Mouse (Mus musculus): Measurements from ENCODE around the gene 5730522E02Rik.

5730522E02Rik gene

DNA sequence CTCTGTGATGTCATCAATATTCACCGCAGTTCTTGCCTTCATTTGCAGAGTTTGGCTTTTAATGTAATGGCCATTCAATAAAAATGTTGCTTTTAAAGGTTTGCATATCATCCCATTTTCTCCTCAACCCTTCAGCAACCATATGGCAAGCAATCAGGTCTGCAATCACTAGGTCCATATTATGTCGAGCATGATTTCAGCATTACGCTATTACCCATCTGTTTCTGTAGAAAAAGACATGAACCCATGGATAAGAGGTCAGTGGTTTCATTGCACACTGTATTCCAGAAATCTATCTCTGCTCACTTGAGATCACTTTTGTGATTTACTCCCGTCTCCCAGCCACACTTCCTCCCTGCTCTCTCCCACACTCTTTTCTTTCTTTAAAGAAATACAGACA is 213.1 kb downstream of the 5730522E02Rik start:
- no peak for DNase-seq

DNA sequence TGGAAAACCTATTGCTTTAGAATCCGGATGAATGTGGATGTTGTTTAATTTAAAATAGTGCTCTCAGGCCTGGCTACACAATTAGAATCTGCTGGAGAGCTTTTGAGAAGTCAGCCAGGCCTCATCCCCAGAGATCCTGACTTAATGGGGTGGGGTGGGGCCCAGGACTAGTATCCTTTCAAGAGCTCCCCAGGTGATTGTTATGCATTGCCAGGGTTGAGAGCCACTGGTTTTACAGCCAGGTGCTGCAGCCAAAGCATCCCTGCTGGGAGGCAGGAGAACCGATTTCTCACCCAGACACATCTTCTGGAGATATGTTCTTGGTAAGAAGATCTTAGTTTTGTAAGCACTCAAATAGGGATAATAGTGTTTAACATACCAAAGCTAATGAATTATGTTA is 216.4 kb downstream of the 5730522E02Rik start:
- no peak for DNase-seq

DNA sequence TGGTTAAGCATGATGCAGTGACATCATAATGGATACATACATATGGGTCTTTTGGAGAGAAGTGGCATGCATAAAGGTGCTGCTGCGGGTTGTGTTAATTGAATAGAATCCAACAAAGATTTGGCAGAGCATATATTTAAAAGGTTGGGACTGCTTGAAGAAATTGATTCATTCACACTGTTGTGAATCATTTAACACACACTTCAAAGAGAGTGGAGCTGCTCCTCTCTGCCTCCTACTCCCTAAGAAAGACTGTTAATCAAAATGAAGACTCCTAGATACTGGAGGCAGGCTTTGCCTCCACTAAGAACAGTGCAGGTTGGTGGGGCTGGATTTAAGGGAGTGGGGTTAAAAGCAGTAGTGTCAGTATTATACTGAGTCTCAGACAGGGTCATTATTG is 218.3 kb downstream of the 5730522E02Rik start:
- DNase-seq: no peak

DNA sequence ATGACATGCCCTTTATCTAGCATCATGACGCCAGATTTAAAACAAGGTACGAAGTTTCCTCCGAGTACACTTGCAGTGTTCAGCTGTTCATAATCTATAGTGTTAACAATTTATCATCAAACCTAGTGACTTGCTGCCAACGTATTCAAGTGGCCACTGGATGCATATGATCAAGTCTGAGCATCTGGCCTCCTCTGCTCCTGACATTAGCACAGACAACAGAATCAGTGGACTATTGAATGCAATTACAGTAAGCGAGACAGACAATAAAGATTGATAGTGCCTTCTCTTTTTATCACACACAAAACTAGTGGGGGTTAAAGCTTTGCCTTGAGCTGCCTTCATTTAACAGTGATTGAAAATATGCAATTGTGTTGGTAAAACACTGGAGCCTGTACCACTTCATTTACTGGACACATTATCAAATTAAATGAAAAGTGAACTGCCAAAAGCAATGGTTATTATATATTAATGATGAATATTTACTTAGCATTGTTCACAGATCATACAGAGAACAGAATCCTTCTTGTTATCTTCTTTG is 231.8 kb downstream of the 5730522E02Rik start:
- DNase-seq: no peak

DNA sequence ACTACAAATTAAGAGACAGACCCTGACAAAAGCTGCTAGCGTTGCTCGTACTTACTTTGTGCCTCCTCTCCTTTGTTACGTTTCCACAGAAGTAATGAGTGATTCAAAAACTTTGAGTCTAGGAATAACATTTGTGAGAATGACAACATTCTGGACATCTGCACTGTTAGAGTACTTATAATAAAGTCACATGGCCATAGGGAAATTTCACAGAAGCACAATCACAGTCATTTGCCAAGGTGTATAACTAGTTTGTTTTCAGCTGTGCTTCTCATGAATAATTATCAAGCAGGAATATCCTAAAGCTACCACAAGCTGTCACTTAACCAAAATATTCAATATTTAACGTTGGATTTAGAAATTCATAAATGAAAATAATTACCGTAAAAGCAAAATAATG is 269.1 kb downstream of the 5730522E02Rik start:
- no peak for DNase-seq

DNA sequence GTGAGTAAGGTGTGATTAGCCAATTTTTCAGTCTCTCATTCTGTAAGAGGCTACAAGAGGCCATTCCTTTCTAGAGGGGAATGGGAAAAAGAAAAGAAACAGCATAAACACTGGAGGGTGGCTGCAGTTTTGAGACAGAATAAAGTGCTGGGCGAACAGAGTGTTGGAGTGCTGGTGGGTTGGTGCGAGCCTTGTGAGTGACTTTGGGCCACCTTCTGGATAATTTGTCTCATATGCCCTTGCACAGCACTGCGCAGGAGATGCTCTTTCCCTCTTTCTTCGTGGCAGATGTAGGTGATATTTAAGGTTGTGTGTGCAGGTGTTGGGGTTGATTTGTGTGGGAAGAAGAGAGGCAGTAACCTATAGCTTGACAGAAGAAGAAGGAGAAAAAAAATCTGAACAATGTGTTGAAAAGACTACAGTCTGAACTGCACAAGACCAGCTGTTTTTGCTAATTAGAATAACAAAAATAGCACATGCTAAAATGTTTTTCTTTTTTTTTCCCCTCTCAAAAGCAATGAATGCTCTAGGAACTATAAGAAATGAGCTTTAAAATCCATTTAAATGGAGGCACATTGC is 269.8 kb downstream of the 5730522E02Rik start:
- DNase-seq: no peak

DNA sequence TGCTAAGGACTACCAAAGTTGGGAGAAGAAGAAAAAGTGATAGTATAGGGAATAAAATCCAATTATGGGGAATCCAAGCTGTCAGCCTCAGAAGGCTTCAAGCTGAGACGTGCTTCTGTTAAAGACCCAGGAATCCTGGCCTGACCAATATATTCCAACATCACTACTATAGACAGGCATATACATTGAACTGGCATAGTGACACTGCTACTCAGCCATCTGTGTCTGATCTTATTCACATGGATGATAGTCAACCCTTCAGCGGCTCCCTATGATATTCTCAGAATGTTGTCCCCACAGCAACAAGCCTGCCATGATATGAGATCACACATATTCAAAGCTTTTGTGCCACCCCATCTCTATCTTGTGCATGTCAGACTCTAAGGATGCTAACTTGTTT is 284.3 kb downstream of the 5730522E02Rik start:
- no peak for DNase-seq

DNA sequence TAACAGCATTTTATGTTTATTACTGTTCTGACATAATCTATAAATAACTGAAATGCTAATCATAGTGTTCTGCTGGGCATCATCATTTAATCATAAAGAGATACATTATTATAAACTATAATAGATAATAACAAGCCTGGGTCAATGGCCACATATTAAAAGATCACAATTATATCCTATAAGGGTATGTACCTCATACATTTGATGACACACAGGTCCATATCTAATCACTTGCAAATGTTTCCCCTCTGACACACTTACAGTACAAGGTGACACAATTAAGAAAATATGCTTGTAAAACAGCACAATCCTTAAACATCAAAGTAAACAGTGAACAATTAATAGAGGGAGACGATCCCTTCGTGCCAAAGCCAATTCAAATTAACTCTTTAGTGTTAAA is 308.2 kb downstream of the 5730522E02Rik start:
- no peak for DNase-seq

DNA sequence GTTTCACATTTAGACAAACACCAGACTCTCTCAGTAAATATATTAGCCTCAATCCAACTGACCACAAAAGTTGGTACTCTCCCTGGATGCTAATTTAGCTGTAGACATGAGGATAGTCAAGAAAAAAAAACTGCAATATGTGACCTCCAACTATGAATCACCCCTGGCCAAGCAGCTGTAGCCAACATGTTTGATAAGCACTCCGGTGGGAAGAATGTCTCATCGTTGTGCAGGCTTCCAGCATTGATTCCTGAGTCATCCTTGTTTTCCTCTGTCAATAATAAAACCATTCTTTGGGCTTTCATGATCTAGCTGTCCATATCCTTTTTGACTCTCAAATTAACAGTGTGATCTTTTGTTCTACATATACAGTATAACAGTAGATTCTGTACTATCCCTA is 308.9 kb downstream of the 5730522E02Rik start:
- no peak for DNase-seq

DNA sequence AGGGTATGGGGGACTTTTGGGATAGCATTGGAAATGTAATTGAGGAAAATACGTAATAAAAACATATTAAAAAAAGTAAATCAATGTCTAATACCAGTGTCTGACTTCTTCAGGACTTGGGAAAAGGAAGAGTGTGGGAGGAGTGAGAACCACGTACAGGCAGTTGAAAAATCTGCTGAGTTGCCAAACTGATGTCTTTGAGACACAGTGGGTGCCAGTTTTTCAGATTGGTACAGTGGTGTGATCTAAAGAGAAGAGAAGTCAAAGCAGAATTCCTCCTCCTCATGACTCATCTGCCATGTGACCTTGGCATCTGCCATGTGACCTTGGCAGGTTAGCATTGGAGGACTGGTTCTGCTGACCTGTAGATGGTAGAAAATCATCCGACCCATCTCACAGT is 316.7 kb downstream of the 5730522E02Rik start:
- DNase-seq: peak; percentile 21

DNA sequence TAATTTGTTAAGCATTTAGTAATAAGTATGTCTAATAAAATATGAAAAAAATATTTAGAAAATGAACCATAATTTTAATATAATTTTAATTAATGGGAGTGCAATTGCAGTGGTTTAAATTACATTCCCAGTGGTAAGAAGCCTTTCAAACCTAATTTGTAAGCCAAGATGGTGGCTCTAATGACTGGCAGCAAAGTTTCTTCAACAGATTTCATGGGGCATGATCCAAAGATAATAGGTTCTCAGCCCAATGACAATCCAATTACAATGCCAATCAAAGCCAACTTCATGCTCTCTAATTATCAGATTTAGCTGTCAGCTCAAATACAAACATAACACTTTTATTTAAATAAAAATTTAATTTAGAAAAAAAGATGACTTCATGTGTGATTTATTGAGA is 337.6 kb downstream of the 5730522E02Rik start:
- no peak for DNase-seq

DNA sequence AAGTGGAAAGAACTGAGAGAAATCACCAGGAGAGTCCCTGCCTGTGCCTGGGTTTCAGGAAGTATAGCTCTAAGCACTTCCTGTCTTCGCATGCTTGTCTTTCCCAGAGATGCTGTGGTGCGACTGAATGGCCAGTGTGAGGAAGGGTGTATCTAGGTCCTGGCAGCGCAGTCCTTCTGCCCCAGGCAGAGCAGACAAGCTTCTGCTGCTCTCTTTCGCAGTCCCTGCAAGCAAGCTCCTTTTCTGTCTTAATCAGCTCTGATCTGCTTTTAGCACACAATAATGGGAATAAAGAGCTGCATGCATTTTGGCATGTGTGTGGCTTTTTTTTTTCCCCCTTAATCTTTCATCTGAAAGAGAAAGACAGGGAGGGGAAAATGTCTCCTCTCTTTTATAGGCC is 338.2 kb downstream of the 5730522E02Rik start:
- no peak for DNase-seq

DNA sequence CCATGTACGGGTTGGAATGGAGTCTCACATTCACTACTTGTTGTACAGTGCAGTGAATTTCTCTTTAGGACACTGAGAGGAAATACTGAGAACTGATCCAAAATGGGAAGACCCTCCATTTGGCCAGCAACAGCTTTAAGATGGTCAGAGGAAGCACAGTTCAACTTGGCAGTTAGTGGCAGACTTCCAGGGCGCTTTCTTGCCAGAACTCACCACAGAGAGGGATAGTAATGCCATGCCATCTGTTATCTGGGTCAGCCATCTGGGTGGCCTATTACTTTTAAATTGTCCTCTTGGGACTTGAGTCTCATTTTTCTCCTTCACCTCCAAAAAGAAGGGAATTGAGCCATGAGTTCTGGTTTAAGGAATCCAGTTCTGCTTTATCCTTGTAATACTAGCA is 344.3 kb downstream of the 5730522E02Rik start:
- DNase-seq: no peak

DNA sequence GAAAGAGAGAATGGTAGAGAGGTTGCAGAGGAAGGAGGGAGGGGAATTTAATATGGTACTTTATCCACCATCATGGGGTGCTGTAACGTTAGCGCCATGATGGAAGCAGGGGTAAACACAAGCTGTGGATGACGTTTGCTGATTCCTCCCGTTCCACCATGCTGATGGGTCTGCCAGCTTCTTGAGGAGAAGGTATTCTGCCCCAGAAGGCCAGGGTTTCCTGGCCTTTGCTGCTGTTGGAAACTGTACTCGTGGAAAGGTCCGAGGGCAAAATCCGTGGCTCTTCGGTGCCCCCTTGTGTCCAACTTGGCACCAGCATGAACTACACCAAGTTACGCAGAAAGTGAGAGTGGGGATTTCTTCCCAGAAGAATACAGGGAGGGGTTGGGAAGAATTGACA is 347.9 kb downstream of the 5730522E02Rik start:
- peak; percentile 58 for DNase-seq

DNA sequence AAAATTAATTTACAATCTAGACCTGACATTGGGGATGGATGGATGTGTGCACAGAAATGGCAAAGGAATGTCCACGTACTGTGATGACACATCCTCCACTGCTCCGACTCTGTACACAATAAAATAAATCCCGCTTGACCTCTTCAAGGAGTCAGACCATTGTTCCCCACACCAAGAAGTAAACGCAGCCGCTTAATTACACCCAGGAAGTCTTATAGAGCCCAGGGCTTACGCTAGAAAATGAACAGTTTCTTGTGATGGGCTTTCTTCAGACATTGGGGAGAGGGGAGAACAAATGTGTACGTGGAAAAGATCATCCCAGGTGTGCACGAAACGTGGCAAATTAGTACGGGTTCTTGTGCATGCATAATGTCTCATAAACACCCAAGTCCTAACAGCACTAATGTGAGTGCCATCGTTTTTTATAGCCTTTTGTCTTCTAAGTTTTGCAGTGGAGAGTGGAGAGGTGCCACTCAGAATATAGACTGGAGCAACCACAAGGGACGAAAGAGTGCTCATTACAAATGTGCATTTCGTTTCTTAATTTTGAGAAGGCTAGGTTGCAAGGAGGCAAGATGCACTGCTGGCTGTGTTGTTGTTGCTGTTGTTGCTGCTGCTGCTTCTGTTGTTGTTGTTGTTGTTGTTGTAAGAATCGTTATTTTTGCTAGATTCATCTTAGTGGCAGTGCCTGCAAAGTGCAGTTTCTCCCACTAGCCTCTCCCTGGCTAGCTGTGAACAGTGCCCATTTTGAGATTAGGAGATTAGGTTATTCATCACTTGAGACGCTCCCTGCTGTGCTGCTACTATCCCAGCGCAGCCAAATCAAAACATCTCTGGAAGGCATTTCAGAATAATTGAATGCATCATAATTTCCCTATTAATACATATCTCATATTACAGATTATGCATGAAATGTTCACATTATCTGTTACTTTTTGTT is 353.7 kb downstream of the 5730522E02Rik start:
- no peak for DNase-seq

DNA sequence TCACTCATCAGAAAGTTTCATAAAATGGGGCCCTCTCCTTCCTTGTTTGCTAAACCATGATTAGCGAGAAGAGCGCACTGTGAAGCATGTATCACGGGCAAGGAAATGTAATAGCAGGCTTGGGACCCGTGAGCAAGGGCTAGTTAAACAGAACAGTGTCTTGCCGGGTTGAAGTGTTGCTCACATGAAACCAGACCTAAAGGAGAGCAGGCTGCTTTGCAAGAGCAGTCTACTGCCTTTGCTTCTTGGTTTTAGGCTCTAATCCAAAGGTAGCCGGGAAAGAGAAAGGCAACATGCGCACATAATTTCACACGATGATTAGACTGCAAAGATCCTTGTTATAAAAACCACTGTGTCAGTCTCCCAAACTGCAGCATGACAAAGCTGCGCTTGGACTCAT is 354.8 kb downstream of the 5730522E02Rik start:
- no peak for DNase-seq

DNA sequence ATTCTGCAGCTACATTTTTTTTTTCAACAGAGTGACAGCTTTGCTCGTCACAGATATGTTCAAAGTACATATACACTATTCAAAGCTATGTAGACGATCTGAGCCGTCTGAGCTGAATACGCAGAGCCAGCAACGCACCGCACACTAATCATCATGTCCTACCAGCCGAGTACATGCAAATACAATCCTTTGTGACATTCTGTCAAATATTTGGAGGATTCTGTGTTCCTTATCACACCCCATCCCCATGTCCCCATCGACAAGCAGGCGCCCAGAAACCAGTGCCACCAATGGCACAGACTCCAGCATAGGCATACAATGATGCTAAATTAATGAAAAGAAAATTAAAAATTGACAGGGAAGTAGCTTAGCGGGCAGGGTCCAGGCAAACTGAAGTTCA is 356.3 kb downstream of the 5730522E02Rik start:
- no peak for DNase-seq

DNA sequence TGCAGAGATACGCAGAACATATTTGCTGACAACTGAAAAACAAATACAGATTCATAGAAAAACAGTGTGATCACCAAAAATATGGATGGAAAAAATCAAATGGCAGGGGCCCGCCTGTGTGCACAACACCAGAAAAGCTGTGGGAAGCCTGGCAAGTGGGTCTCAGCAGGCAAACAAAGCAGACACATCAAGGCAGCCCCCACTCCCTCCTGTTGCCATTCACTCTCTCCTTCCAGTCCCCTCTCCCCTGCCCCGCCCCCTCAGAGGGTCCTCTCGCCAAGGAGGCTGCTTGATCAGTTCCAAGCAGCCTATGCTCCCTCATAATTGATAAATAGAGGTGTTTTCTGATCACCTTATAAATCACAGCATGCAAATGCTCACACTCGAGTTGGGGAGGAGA is 357.5 kb downstream of the 5730522E02Rik start:
- DNase-seq: no peak

DNA sequence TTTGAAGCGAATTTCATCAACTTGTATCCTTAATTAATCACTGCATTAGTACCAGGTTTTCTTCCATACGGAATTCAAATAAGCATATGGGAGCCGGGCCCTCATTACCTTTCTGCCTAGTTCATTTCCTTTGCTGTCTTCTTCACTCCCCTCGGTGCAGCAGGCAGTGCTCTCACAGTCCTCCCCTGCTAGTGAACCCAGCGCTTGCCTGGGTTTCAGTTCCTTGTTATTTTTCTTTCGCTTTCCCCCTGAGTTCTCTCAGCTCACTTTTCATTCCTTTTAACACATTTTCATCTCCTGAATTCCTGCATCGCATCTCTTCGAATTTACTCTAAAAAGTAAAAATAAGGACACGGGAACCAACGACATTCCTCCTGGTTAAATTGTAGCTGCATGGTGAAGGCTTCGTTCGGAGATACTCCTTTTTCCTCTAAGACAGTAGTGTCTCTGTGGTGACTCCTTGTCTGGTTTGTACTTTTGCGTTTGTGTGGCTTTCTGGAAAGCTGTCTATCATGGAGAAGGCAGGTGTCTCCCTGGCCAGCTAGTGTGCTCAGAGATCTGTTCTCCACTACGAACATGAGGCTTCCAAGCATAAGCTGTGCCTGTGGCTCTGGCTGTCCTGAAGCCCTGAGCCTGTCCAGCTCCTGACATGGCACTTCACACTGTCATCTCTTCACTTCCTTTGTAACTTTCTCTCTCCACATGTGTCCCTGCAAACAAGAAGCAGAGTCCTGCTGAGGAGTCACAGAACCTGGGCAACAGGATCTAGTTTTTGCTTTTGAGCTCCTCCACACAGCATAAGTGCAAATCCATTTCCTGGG is 361.5 kb downstream of the 5730522E02Rik start:
- no peak for DNase-seq

DNA sequence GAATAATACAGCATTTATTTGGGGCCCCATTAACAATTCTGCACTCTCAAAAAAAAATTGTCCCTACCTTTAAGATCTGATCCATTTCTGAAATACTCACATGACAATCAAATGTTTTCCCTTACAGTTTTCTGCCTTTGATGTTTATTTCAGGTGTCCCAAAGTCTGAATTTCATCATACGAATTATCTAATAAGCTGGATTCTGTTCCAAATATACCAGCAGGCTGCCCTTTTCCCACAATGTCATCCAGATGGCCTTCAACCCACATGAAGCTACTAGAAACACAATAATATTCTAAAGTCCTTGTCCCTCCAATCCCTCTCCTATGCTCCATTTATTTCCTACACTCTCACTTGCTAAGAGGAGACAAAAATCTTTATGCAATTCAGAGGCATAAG is 372.1 kb downstream of the 5730522E02Rik start:
- no peak for DNase-seq

DNA sequence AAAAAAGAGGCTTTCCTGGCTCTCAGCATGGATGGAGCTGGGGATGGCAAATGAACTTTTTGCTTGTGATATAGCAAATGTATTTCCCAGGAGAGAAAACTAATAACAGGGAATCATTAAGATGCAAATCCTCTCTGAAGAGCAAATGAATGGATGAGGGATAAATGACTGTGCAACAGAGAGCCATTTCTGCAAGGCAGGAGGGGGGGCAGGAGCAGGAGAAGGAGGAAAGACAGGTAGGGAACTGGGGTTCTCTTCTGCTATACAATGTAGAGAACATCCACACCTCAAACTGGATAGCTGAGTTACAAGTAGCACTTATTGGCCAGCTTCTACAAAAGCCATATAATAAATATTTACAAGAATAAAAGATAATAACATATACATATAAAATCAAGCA is 390.8 kb downstream of the 5730522E02Rik start:
- no peak for DNase-seq

DNA sequence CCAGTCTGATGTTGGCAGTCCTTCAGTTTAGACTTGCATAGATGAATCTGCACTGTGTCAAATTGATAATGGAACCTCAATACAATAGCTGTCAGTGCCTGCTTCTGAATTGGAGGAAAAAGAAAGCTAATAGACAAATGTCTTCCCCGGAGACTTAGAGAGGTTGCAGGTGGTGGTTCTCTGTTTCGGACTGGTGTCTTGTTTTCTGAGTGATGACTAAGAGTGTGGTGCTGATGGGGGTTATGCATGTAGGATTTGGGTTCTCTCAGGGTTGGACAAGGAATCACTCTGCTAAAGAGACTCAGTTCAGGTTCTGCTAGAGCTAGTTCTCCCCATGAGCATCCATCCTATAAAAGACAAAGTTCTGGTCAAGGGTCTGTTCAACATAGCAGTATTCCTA is 397.1 kb downstream of the 5730522E02Rik start:
- DNase-seq: no peak

DNA sequence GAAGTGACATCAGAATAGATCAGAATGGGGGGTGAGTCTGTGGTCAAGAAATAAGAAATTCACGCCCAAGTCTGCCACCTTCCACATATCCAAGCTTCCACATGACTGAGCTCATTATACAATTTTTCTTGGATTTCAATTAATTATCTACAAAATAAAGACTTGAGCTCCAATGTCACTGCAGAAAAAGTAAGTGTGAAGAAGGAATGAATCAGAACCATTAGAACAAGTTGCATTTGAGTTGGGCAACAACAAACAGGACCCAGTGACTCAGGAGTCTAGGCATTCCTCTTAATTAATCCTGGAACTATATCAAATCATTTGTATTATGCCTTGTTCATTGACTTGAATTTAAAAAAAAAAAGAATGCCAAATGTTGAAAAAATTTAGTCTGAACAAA is 422.9 kb downstream of the 5730522E02Rik start:
- no peak for DNase-seq
